Mouse (Mus musculus) myocyte (in vitro differentiated cells): ENCODE results near the gene Olfr186.

Source experiments
- E2F4 ChIP-seq: IDR thresholded peaks from one replicate; pipeline ENCODE4 v1.6.1; 2011; ENCODE audit warnings: mild to moderate bottlenecking, control low read depth, moderate library complexity; ENCODE audit not compliant: insufficient read depth
- POLR2A ChIP-seq: IDR thresholded peaks from one replicate; pipeline ENCODE4 v1.6.1; 2011; ENCODE audit warnings: low read depth, mild to moderate bottlenecking, control low read depth, moderate library complexity; ENCODE audit not compliant: insufficient read length
- POLR2AphosphoS2 ChIP-seq: IDR thresholded peaks from one replicate; pipeline ENCODE4 v1.6.1; 2011; ENCODE audit warnings: low read depth, control low read depth; ENCODE audit not compliant: insufficient read length

GRCm38 (mm10) chr16:59039710-59040109, 9.6 kb upstream of the Olfr186 start, which contains the start of gene Olfr187:
- no peak for TF ChIP-seq POLR2A
- no peak for TF ChIP-seq E2F4
- TF ChIP-seq POLR2AphosphoS2 = no peak
